Mouse (Mus musculus) lung, postnatal 25 days (tissue): ENCODE data around the gene Pmp22.

Experiments
- DNase-seq: peaks from one replicate; pipeline ENCODE4 v3.0.0; 2022; ENCODE audit warnings: low spot score

Gene Pmp22

DNA sequence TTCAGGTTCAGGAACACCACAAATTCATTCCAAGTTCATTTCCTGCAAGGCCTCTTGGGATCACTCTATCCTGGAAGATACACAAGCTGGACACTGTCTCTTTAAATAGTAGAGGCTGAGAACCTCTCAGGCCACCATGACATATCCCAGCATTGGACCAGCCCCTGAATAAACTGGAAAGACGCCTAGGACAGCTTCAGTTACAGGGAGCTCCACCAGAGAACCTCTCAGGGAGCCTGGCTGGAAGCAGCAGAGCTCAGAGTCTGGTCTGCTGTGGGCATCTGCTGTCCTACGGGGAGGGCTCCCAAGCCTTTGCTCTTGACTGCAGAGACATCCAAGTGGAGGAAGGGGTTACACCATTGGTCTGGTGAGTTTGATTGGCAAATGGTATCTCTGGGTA, at the start of gene Pmp22:
TSS of gene Pmp22 (plus strand) at position 199 of the 400 bp plus-strand sequence.
- peak; percentile 37 for DNase-seq

DNA sequence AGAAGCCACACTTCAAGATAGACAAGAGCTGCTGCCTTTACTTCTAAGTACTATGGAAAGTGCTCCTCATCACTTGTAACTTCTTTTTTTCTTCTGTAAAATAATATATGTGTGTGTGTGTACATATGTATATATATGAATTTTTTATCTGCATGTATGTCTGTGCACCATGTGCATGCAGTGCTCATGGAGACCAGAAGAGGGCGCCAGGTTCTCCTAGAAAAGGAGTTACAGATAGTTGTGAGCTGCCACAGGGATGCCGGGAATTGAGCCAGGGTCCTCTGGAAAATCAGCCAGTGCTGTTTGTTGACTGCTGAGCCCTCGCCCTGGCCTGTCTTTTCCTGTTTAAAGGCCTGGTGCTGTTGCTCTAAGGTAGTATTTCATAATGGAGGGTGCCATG, 44.2 kb upstream of the Pmp22 start:
- no peak for DNase-seq

GRCm38 (mm10) chr11:63088672-63089071, 40.1 kb upstream of the Pmp22 start:
- no peak for DNase-seq

- no peak for DNase-seq
These were observed 38.6 kb upstream of the Pmp22 start for GRCm38 (mm10) chr11:63090210-63090609.

DNA sequence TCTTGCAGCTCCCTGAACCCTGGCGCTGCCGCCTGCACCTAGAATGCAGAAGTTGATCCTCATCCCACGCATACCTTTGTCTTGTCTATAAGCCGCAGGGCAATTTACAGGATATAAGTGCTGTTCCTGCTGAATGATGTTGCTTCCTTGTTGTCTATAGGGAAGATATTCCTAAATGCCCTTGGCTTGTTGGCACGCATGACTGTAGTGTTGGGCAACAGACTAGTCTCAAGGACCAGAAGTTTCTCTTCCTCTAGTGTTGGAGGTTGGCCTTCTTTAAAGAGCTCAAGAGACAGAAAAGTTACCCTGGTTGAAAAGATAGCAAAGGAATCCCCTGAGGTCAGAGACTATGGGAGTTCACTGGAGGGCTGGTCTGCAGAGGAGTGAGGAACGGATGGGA, 37.8 kb upstream of the Pmp22 start:
- no peak for DNase-seq

DNA sequence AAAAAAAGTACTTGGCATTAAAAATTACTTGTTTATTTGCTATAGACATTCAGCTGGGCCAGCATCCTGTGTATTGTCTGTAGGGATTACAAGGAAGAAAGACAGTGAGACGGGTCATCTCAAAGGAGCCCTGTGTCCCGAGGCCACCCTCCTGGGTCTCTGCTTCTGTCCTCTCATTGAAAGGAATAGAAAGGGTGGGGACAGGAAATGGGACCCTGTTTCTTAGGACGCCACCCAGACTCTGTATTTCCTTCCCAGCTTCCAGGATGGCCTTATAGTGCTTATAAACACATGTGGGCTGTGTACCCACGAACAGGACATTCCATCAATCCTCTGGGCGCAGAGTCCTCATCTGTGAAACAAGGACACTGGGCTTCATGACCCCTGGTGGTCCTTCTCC, 36.5 kb upstream of the Pmp22 start:
- peak; percentile 64 for DNase-seq

DNA sequence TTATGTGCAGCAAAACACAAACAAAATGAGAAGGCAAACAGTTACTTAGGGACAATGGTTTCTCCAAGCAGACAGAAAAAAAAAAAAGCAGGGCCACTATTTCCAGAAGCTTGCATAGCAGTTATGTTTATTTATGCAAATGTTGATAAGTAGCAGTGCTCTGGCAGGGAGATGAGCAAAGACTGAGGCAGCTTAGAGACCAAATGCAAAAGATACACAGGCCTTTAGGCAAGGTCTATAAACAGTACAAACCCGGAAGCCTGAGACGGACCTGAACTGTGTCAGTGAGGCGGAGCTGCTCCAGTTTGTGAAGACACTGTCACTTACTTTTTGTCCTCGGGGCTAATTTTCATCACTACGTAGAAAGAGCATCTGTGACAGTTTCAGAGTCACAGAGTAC, 35.2 kb upstream of the Pmp22 start:
- peak; percentile 47 for DNase-seq

DNA sequence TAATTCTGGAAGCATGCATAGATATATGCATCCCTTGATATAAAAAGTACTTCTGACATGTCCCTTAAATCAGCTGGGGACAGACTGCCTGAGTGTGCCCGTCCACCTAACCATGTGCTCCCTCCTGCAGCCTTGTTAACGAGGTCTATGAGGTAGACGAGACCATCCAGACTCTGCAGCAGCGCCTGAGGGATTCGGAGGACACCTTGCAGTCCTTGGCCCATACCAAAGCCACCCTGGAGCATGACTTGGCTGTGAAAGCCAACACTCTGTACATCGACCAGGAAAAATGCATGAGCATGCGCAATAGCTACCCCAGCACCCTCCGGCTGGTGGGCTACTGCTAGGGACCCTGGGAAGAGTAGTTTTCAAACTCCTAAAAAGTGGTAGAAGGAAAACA, 34.3 kb upstream of the Pmp22 start:
- no peak for DNase-seq

GRCm38 (mm10) chr11:63098016-63098415, 30.8 kb upstream of the Pmp22 start:
- DNase-seq, result no peak

GRCm38 (mm10) chr11:63099390-63099789, 29.4 kb upstream of the Pmp22 start:
- no peak for DNase-seq

DNA sequence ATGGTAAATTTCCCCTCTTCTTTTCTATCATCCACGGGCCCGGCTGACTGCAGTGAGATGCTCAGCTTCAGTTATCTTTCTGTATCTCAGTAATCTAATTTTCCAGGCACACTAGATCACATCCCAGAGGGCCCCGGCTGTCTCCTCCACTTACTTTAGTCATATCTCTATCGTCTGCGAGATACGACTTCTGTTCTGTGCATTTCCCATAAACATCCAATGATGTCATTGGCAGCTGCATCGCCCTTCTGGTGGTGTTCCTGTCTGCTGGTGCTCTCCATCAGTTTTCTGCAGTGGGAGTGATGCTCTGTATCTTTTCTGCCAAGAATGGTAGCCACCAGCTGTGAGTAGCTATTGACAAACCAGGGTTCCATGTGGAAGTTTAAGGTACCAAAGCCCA, 25.5 kb upstream of the Pmp22 start:
- DNase-seq, result no peak

DNA sequence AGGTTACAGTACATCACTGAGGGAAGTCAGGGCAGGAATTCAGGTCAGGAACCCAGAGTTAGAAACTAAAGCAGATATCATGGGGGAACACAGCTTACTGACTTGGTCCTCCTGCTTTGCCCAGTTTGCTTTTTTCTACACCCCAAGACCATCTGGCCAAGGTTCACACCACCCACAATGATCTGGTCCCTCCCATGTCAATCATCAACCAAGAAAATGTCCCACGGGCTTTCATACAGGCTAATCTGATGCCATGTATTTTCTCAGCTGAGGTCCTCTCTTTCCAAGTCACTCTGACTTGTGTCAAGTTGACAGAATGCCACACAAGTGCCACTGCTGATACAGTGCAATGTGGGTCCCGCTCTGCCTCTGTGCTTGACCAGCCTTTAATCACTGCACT, 24.8 kb upstream of the Pmp22 start:
- no peak for DNase-seq

DNA sequence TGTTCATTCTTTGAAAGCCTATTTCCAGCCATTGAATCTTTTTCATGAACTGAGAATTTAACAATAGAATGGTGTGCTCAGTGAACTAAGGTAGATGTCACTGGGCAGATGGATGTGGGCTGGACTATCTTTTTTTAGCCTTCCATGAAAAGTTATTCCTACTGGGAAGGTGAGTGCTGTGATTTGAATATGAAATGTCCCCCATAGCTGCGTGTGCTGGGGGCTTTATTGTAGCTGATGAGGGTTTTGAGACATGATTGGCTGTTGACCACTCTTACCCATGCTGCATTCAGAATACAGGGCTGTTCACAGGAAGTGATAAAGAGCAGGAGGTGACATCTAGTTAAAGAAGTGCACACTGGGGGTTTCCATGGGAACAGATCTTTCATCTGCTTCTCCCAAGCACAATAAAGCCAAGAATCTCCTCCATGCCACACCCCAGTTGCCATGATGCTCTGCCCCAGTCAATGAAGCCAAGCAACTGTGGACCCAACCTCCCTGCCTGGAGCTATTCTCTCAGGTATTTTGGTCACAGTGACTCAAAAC, 19.5 kb upstream of the Pmp22 start:
- DNase-seq, result no peak

GRCm38 (mm10) chr11:63110329-63110728, 18.5 kb upstream of the Pmp22 start:
- DNase-seq, result no peak

DNA sequence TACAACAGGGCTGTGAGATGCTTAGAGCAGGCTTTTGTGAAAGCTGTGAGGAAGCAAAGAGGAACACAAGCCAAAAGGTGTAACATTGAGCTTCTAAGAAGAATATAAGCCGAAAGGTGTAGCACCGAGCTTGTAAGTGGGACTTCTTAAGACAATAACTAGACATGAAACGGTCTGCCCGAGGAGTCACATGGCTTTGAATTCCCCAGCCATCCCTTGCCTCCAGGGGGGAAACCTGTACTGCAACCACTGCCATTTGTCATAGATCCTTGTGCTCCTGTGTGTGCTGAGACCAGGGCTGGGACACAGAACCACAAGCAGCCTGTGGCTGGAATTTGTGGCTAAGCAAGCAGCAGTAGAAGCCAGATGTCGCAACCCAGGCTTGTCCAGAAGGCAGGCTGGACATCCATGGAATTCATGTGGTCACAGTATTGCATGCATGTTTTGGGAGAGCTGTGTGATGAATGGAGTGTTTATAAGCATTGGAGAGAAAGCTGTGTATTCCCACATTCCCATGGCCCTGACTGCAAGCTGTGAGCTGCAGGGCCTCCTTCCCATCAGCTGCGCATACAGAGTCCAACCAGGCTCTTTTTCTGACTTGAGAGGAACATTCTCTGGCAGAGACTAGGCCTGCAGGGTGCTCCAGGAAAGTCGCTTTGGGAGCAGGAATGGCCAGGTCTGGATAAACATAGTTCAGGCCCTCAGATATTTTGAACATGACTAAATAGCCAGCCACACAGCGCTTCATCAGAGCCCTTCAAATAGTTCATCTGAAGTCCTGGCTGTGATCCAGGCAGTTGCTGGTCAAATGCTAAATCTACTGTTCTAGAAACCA, 13.8 kb upstream of the Pmp22 start:
- peak; percentile 79 for DNase-seq

DNA sequence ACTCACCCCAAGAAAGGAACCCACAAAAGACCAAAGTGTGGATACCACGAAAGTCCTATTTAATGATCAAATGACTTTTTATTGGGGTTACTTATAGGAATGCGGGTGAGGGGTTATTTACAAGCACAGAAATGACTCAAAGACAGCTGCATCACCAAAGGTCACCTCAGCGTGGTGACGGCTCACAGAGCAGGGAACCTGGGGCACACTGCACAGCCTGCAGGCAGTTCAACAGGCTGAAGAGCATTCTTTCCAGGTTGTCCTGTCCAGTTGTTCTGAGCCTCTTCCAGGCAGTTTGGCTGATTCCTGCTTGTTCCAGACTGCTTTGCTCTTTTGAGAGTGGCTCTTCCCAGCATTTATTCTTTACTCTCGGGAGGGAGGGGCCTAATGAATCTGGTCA, 12.1 kb upstream of the Pmp22 start:
- DNase-seq, result no peak

DNA sequence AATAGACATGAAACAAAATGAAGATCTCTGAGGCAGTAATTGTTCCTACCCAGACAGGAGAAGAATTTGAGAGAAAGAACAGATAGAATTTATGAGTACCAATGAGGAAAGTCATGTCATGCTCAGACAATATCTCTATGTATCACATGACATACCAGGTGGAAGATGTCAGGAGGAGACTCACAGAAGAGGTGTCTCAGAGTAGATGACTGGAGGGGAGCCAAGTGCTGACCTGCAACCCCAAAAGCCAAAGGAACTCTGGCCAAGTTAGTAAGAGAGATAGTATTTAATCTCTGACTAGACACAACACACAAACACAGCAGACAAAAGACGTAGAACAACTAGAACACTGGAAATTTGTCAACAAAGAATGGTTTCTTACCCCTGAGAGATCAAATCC, 11.5 kb upstream of the Pmp22 start:
- no peak for DNase-seq

GRCm38 (mm10) chr11:63119791-63120190, 9.0 kb upstream of the Pmp22 start:
- no peak for DNase-seq

DNA sequence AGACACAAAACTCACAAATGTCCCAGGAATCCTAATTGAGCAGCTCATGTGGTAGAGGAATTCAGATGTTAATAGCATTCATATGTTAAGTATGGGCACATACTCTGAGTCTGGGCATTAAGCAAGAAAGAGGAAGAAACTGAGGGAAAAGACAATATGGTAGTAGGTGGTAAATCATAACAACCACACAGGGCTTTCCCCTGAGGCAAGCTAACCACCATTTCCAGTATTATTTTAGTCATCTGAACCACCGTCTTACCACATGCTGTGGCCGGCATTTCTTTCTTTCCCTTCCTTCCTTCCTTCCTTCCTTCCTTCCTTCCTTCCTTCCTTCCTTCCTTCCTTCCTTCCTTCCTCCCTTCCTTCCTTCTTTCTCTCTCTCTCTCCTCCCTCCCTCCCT, 6.5 kb upstream of the Pmp22 start:
- DNase-seq, result no peak

- no peak for DNase-seq
These were observed 5.9 kb upstream of the Pmp22 start for GRCm38 (mm10) chr11:63122776-63123350.

GRCm38 (mm10) chr11:63124316-63124715, 4.5 kb upstream of the Pmp22 start:
- no peak for DNase-seq

- DNase-seq, result no peak
These were observed 2.8 kb upstream of the Pmp22 start for GRCm38 (mm10) chr11:63125832-63126456.

GRCm38 (mm10) chr11:63126976-63127375, 1.8 kb upstream of the Pmp22 start:
- no peak for DNase-seq
